Mouse (Mus musculus): ENCODE results near the gene Nit2.

DNA sequence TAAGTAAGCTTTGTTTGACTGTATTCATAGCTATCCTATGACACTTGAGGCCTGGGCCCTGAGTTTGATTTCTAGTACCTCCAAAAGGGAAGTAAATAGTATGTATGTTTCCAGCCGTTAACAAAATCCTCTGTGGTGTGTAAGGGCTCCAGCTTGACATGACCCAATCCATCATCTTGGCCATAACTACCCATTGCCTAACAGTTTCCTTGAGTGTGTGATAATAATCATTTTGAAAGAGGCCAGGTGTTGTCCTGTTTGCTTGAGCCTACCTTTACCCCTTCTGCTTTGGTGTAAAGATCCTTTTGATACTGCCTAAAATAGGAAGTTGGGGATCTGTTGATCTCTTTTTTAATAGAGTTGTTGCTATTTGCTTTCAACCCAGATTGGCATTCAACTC, 34.8 kb downstream of the Nit2 start:
- no peak for TF ChIP-seq ZNF384 (IDR thresholded peaks at IDR 0.05; ENCODE audit: low read depth, low read length)
- no peak for TF ChIP-seq HCFC1 (IDR thresholded peaks at IDR 0.05; ENCODE audit: borderline replicate concordance, insufficient read depth, low read length)

All from ES-E14 (cell line).